Mouse (Mus musculus): ENCODE results near the gene Zfyve19.

GRCm38 (mm10) chr2:119202914-119203453 lies 5.4 kb upstream of the Zfyve19 start:
- TF ChIP-seq CTCF (IDR thresholded peaks at IDR 0.05; ENCODE audit: control insufficient read depth, insufficient read depth, insufficient read length) (no peak), MYOD1 (IDR thresholded peaks at IDR 0.05; ENCODE audit: control insufficient read depth, insufficient read length, low read depth) (no peak), MAX (IDR thresholded peaks at IDR 0.05) (no peak)
